In the genomic region with DNA sequence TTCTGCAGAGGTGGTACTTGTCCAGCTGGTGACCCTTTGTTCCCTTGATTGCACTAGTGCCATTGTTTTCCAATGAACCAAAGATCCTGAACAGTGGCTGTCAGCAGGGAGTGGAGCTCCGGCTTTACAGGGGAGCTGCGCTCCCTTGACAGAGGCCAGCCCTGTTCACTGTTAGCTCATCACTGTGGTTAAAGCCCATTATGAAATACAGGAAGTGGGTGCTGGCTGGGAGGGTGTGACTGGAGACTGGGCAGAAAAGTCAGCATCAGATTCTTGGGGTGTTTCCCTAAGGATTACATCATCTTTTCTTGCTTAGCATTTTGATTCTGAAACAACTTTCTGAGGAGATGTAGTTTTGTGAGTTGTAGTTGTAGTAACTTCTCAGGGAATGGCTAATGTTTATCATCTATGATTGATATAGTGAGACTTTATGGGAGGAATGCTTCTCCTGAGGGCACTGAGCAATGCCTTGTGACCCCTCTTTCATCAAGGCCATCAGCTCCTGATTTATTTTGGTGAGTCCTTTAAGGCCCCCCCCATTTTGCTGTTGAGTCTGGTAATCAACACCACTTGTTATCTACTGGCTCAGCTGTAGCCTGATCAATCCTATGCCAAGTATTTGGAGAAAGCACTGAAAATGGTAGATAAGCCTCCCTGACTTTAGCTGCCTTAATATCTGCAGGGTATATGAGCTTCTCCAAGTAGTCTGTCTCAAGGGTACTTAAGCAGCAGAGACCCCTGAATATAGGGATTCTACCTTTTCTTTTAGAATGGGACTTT, we compare ENCODE assay signal across 9 mouse cellular contexts. TPM values are rescaled to one million over a fixed set of nuclear protein-coding genes. Genes with fewer than 3 reads are reported as not detected.
DNase-seq lines count a peak whose midpoint lies in the region.
"Had no signal": no experiment of that assay in that cellular context is flagged by ENCODE, and none has a peak within 500 bp of the region (broad histone marks: within the 10 kb centered on the region; RNA-seq: fewer than 3 reads in every experiment).

No protein-coding gene starts in this region.

- intact Hi-C loops in heart, postnatal 25 days (cut with DNase I) = no loop called here

- peak; percentile 31 for DNase-seq in CD4-positive, CD25-positive, alpha-beta regulatory T cell, adult 2 months (ENCODE audit: low read depth, low spot score)
- DNase-seq in Muller cell, postnatal 12 days (ENCODE audit: inconsistent ontology term) = peak; percentile 84
- peak; percentile 50 for DNase-seq in heart, postnatal 25 days (ENCODE audit: low spot score)
- DNase-seq in lung, postnatal 25 days (ENCODE audit: low spot score) = peak; percentile 69
- DNase-seq in cerebellum, postnatal 36 days = no peak
- no peak for DNase-seq in gastrocnemius, adult 8-10 months (ENCODE audit: low spot score in 2 of 2)
- DNase-seq in neural tube, embryonic 10.5 days (ENCODE audit: extremely low spot score, low spot score) = no peak
- no peak for DNase-seq in thymus, postnatal 4 days
- DNase-seq: cerebellum, adult 11-12 months had no signal

RNA-seq across cellular contexts. Expression of a gene that starts 19.1 kb away (rescaled TPM):
- 1 to 10 TPM in 1 of 2 experiments, under 1 TPM in 1; 0.78 to 1.6 TPM for total RNA-seq in heart, postnatal 25 days (2021)
- total RNA-seq in gastrocnemius, adult 8-10 months (2022) = under 1 TPM; 0.48 to 0.72 (median 0.58) TPM

RNA-seq across cellular contexts. Expression of a gene that starts 52.0 kb away (rescaled TPM):
- 10 to 100 TPM; 12.6 to 14.6 TPM for total RNA-seq in heart, postnatal 25 days (2021)
- 10 to 100 TPM in 2 of 4 experiments, 1 to 10 TPM in 2; 8.0 to 11.2 (median 10.3) TPM for total RNA-seq in gastrocnemius, adult 8-10 months (2022)

Comparison
In these comparisons a context has a peak if more than half of its experiments do, and no peak if none do; other contexts are left out.
1. DNase-seq: peak in CD4-positive, CD25-positive, alpha-beta regulatory T cell, adult 2 months (single experiment), Muller cell, postnatal 12 days (single experiment), heart, postnatal 25 days (single experiment) and lung, postnatal 25 days (single experiment); none in cerebellum, postnatal 36 days (0 of 2), gastrocnemius, adult 8-10 months (0 of 2), neural tube, embryonic 10.5 days (single experiment) and thymus, postnatal 4 days (single experiment).